Mouse (Mus musculus) MEL-GATA-1-ER (cell line): ENCODE measurements around the gene Rhpn2.

Experiments used
- DNase-seq: peaks from one replicate; pipeline ENCODE4 v3.0.0-alpha.2; 2012; ENCODE audit warnings: low read depth; ENCODE audit errors: extremely low read depth

Rhpn2 gene

GRCm38 (mm10) chr7:35386525-35386952, 52.6 kb downstream of the Rhpn2 start:
- peak; percentile 31 for DNase-seq

GRCm38 (mm10) chr7:35388694-35389093, 54.7 kb downstream of the Rhpn2 start:
- no peak for DNase-seq

- no peak for DNase-seq
Measured at GRCm38 (mm10) chr7:35392935-35393334, 59.0 kb downstream of the Rhpn2 start.

- DNase-seq = peak; percentile 48
Measured at GRCm38 (mm10) chr7:35395734-35396456, 61.9 kb downstream of the Rhpn2 start.

- DNase-seq = peak; percentile 99
Measured at GRCm38 (mm10) chr7:35396542-35397168, 62.7 kb downstream of the Rhpn2 start, which contains the start of the genes Faap24 and Cep89. Faap24 (minus strand) TSS chr7:35396836. Cep89 (plus strand) TSS chr7:35397035.

- no peak for DNase-seq
Measured at GRCm38 (mm10) chr7:35401169-35401568, 67.2 kb downstream of the Rhpn2 start.

- DNase-seq = no peak
Measured at GRCm38 (mm10) chr7:35415226-35415625, 81.3 kb downstream of the Rhpn2 start.

- DNase-seq = no peak
Measured at GRCm38 (mm10) chr7:35415801-35416653, 82.1 kb downstream of the Rhpn2 start.

- no peak for DNase-seq
Measured at GRCm38 (mm10) chr7:35416654-35416948, 82.6 kb downstream of the Rhpn2 start.

- DNase-seq = no peak
Measured at GRCm38 (mm10) chr7:35423071-35423470, 89.1 kb downstream of the Rhpn2 start.

- no peak for DNase-seq
Measured at GRCm38 (mm10) chr7:35428146-35428545, 94.2 kb downstream of the Rhpn2 start.

- no peak for DNase-seq
Measured at GRCm38 (mm10) chr7:35435266-35435665, 101.3 kb downstream of the Rhpn2 start.
